Mouse (Mus musculus) olfactory bulb, adult 2 months (tissue): Measurements from ENCODE around the gene Slc22a3.

Experiments used
- CTCF ChIP-seq: fragments of 200-500 bp; IDR thresholded peaks from 2 replicates; pipeline ENCODE4 v1.5.1; 2012; ENCODE audit warnings: low read depth, mild to moderate bottlenecking, low read length, moderate library complexity; ENCODE audit not compliant: insufficient read depth
- POLR2A ChIP-seq: fragments of 200-500 bp; IDR thresholded peaks from 2 replicates; pipeline ENCODE4 v1.6.1; 2012; ENCODE audit warnings: mild to moderate bottlenecking, low read depth, low read length, moderate library complexity; ENCODE audit not compliant: insufficient read depth

GRCm38 (mm10) chr17:12419491-12420079 is 87.9 kb downstream of the Slc22a3 start:
- TF ChIP-seq POLR2A, result no peak
- TF ChIP-seq CTCF, result no peak
